Mouse (Mus musculus) telencephalon, adult 2 months (tissue): Measurements from ENCODE around the gene Rnf121.
A peak's percentile ranks its signal among the peaks of the same experiment; 100 is the strongest.

Experiments
- DNase-seq: peaks from one replicate; pipeline ENCODE4 v3.0.0-alpha.2; 2011; ENCODE audit warnings: low read depth, low spot score

Rnf121 gene

DNA sequence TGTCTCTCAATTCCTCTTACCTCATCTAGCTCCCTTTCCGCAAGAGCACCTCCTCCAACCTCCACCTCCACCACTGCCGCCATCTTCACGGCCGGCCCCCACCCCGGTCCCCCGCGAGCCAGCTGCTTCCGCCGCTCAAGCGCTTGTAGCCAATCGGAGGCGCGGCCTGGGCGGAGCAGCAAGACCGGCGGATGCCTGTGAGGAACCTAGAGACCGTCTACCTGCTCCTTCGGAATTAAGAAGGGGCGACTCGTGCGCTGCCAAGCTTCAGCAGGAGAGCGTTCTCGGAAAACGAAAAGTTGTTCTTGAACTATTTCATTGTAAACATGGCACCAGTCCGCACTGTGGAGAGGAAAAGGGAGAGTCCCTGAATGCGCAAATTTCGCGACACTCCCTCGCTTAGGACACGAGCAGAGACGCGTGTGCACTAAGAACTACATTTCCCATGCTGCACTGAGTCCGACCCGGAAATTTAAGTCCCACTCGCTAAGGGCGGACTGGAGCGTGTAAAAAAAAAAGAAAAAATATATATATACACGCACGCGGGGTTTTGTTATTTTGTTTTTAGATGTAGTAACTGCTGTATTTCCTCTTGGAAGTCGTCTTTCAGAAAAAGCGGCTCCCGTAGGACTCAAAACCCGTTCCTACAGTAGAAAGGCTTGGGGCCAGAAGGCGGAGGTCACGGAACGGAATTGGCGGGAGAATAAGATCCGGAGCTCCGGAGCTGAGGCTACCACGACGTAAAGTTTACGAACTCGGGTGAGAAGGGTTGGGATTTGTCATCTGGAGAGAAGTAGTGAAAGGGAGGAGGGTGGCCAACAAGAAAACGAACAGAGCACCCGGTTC lies at the start of gene Rnf121, which contains the start of the genes Xndc1 and Xntrpc:
Gene Rnf121 (minus strand): TSS at position 424 of the 846 bp plus-strand sequence.
Gene Xndc1 (plus strand): TSS at position 466 of the 846 bp plus-strand sequence.
Gene Xntrpc (plus strand): TSS at position 668 of the 846 bp plus-strand sequence.
- DNase-seq = peak; percentile 96

DNA sequence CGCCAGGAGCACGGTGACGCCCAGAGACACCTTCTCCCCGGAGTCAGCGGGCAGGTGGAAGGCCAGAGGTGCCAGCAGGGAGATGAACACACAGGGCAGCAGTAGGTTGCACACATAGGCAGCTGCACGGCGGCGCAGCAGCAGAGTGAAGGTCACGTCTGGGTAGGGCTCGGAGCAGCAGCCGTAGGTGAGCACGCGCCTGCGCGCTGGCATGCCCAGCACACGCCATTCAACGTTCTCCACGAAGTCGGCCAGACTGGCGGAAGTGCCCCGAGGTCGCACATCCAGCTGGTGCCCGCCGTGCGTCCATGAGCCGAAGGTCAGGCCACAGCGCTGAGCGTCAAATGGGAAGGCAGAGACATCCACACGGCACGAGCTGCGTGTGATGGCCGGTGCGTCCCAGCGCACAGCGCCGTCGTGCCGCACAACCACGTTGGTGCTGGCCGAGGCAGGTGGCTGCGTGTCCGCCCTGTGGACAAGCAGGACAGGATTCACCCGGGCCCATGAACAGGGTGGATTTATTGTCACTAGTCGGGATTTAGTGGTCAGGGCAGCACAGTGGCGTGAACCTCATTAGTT lies 48.0 kb upstream of the Rnf121 start:
- DNase-seq = no peak

DNA sequence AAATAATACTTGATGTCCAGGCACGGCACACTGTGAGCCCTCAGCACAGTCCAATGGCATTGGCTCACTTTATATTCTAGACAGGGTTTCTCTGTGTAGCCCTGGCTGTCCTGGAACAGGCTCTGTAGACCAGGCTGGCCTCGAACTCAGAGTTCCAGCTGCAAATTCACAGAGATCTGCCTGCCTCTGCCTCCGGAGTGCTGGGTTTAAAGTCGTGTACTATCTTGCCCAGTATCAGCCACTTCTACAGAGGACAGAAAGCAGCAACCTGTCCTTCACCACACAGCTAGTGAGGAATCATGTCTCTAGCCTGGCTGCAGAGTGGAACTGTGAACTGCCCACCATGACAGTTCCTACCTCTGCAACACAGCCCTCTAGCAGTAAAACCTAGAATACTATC lies 44.5 kb upstream of the Rnf121 start:
- DNase-seq = no peak

DNA sequence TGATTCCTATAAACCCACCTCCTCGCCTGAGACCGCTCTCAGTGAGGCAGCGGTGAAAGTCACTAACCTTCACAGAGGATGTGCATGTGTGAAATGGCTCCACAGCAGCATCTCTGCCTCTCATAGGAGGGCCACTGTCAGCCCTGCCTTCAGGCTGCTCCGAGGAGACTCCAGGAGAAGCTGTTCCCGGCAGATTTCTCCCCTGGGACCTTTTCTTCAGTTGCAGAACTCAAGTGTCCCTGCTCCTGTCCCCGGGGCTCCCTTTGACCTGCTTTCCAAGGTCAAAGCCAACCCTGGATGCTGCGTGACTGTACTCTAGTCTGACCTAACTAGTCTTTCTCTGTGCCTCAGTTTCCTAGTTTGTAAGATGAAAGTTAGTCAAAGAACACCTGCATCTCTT lies 43.9 kb upstream of the Rnf121 start, which contains the start of gene Art5:
Gene Art5 (minus strand): TSS at position 319 of the 400 bp plus-strand sequence.
- DNase-seq = no peak

DNA sequence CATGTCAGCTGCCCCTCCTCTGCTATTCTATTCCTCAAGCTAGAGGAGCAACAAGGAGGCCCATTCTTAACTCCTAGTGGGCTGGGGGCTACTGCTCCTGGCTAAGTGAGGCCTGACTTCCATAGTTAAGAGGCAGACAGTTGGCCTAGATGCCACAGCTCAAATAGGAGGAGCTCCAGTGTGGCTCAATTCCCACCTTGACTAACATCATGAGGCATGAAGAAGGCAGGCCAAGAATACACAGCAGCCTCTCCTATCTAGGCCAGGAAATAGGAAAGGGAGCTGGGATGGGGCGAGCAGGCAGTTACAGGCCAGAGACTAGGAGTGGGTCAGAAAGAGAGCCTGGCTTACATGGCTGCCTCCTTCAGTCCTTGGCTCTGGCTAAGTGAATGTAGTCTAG lies 42.9 kb upstream of the Rnf121 start:
- no peak for DNase-seq

DNA sequence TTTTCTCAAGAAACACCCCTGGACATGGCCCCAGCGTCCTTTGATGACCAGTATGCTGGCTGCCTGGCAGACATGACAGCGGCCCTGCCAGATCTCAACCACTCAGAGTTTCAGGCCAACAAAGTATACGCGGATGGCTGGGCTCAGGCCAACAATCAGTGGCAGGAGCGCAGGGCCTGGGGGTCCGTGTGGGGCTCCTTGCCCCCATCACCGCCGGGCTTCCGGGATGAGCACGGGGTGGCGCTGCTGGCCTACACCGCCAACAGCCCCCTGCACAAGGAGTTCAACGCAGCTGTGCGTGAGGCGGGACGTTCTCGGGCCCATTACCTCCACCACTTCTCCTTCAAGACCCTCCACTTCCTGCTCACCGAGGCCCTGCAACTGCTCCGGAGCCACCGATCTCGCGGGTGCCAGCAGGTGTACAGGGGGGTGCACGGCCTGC lies 41.5 kb upstream of the Rnf121 start:
- no peak for DNase-seq

DNA sequence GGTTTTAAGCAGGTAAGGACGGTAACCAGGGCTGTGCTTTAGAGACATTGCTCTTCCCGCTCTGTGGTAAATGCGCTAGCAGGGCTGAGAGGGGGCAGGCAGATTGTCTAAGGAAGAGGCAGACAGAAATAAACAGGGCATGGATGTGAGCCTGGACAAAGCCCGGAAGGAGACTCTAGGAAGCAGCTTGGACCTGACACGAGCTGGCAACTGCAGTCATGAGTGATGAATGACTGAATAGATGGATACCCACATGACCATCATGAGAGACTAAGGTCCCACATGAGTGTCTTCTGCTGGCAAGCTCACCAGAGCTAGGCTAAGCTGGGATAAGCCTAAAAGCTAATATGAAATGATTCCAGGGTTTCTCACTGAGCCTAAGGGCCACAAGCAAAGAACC lies 38.9 kb upstream of the Rnf121 start:
- no peak for DNase-seq

DNA sequence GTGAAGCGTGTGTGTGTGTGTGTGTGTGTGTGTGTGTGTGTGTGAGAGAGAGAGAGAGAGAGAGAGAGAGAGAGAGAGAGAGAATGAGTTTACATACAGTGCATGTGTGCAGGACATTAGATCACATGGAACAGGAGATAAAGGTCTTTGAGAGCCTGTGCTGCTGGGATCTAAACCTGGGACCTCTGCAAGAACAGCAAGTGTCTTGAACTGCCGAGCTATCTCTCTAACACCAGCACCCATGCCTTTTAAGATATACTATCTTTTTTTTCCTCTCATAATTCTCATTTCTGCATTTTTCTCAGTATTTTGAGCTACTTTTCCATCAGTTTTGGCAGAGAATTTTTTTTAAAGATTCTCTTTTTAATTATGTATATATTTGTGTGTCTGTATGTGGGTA lies 38.3 kb upstream of the Rnf121 start:
- DNase-seq = no peak

DNA sequence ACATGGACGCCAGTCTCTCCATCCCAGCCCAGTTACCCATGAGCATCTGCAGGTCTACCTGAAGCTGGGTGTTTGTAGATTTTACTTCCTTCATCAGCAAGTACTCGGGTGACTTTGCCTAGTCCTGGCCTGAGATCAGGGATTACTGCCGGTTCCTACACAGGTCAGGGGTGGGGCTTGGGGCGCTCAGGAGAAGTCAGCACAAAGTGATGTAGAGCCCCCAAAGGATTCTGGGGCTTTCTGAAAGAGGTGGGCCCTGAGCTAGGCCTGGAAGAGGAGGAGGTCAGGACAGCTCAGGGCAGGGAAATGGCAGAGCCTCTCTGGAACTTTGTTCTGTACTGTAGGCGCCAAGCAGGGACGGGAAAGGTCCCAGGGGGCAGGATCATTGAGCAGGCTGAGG lies 37.4 kb upstream of the Rnf121 start:
- no peak for DNase-seq

DNA sequence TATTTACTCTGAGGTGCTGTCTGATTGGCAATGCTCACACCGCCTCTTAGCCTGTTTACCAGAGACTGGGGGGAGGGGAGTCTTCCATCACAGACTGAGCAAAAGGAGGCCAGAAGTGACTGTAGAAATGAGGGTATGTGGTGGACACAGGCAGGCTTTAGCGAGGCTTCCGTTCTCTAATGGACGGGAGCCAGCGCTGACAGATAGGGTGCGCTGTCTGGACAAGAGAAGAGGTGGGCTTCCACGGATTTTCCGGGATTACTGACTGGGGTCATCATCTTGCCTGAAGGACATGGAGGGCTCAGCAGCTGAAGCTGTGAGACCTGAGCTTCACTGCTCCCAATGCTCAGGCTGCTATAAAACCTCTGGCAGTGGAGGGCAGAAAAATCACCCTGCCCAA lies 37.0 kb upstream of the Rnf121 start:
- DNase-seq = no peak

DNA sequence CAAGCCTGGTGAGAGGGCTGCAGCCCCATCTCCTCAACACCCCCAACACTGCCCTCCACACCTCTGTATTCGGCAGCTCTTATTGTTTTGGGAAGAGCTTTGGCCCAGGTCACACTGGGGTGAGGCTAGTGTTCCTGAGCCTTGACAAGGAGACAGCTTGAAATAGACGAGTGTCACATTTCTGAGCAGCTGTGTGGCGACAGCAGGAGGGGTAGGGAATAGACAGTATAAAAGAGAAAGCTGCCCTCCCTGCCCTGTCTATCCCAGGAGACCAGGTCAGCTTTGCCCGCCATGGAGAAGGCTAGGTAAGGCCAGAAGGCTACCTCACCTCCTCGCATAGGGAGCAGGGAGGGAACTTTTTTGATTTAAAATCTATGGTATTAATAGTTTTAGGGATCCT lies 36.2 kb upstream of the Rnf121 start, which contains the start of gene Art1:
Gene Art1 (plus strand): TSS at position 257 of the 400 bp plus-strand sequence.
- no peak for DNase-seq

DNA sequence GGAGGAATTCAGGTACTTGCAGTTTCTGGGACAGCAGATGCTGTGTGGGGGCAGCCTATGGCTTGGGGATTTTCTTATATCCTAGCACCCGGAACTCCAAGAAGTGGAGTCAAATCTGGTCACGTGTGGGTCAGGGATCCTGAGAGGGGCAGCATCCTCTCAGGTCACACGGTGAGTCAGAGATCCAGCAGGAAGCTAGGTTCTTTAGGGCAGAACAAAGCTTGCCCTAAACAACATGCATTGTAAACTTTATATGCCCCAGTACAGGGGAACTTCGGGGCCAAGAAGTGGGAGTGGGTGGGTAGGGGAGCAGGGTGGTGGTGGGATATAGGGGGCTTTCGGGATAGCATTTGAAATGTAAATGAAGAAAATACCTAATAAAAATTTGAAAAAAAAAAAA lies 35.6 kb upstream of the Rnf121 start:
- DNase-seq = no peak

DNA sequence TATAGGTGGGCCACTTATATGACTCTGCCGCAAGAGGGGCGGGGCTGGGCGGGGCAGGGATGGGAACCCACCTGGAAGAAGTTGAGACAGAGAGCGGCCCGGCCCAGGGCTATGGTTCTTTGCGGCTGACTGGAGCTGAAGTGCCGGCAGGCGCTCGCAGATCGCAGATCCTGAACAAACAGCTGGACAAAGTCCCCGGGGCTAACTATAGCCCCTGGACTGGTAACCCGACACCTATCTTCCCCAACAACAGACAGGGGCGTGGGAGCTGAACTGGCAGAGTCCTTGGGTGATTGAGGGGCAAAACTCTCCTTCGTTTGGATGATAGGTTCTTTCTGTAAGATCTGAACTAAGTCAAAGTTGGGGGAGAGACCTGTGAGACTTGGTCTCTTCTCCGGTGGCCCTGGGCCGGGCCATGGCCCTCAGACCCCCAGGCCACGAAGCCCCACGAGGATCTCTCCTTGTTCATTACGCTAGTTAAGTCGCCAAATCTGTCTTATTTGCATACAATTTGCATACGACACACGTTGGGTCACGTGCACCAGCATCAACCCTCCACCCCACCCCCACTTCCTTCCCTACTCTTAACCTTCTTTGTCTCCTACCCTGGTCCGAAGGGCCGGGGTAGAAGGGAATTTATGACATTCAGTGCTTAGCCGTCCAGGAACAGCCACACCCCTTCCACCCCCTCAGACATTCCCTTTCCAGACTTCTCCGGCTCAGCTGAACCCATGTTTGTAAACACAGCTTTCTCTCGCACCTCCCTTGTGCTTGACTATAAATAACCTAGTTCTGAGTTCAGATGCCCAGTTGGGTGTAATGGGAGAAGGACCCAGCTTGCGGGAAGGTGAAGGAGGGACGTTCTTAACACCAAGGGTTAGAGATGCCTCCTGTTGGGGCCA lies 34.7 kb upstream of the Rnf121 start:
- no peak for DNase-seq

DNA sequence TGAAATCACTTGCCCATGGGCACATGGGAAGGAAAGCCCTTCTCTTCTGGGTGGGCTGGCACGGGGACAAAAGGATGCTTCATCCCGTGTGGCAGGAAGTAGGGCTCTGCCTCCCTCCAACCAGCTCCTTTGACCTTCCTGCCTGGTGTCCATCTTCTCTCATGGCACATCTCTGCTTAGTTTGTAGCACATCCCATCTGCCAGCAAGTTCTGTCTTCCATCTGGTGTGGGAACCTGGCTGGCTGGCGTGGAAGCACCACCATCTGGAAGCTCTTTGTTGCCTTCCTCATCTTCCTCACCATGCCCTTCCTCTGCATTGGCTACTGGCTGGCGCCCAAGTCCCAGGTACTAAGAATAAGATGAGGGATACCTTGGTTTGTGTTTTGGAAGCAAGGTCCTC lies 22.1 kb upstream of the Rnf121 start:
- DNase-seq = no peak

DNA sequence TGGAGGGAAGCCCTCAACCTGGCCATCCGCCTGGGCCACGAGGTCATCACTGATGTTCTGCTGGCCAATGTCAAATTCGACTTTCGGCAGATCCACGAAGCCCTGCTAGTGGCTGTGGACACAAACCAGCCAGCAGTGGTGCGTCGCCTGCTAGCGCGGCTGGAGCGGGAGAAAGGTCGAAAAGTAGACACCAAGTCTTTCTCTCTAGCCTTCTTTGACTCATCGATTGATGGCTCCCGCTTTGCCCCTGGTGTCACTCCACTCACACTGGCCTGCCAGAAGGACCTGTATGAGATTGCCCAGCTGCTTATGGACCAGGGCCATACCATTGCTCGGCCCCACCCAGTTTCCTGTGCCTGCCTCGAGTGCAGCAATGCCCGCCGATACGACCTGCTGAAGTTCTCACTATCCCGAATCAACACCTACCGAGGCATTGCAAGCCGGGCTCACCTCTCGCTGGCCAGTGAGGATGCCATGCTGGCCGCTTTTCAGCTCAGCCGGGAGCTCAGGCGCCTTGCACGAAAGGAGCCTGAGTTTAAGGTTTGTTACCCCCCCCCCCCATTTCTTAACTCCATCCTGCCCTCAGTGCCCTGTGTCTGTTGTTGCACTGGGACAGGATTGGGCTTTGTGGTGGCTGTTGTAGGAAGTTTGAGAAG lies 18.9 kb upstream of the Rnf121 start:
- DNase-seq = no peak

DNA sequence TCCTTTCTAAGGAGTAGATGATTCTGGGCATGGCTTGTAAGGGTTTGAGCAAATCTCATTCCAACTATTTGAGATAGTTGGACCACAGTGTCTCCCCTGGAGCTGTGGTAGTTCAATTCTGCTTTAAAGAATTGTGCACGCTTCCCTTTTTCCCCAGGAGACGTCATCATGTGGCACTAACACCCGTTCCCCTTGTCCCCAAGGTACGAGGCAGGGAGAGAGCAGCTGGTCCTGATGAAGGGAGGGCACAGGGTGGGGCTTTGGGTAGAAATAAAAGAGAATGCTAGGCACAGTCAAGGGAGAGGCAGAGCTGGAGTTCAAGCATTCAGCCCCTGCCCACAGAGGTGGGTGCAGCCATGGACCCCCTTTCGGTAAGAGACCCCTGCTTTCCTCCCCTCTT lies 17.5 kb upstream of the Rnf121 start, which contains the start of gene Trpc2:
Gene Trpc2 (plus strand): TSS at position 301 of the 400 bp plus-strand sequence.
- DNase-seq = no peak

DNA sequence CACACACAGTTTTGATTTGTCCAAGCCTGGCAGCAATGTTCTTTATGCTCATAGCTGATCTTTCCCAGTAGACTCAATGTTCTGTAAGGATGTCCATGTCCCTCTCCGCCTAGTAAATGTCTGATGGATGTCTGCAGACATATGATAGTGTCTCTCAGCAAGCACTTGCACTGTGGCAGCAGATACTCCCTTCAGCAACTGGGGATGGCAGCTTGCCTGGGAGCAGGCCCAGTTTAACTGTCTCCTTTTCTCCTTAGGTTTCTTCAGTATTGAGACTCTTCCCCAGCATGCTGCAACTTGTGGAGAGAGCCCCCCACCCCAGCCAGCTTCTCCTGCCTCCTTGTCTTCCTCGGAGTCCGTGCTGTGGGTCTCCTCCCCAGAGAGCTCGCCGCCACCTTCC lies 16.5 kb upstream of the Rnf121 start:
- no peak for DNase-seq

DNA sequence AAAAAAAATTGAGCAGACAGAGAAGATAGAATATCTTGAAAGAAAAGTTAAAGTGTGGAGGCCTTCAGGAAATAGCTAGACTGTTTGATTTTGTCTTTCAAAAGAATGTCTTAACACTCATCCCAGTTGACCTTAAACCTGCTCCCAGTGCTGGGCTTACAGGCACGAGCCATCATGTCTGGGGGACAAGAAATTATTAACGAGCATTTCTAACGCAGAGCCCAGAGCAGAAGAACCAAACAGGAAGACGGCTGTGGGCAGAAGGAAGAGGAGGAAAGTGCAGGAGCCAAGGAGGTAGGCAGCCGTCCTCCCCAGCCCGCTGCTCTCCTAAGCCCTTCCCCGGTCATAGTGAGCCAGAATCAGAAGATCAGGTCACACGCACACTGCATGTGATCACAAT lies 15.0 kb upstream of the Rnf121 start:
- no peak for DNase-seq

DNA sequence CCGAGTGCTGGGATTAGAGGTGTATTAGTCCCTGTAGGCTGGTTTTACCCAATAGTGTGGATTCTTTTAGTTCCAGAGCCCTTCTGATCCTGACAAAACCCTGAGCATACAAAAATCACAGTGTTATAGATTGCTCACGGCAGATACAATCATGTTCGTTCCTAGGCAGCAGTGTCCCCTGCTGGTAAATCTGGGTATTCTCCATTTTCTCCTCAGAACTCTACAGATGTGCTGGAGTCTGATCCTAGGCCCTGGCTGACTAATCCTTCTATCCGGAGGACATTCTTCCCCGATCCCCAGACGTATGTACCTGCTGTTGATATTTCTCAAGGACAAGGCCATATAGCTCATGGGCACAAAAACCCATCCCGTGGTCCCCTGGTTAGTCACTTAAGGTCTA lies 13.2 kb upstream of the Rnf121 start:
- no peak for DNase-seq

DNA sequence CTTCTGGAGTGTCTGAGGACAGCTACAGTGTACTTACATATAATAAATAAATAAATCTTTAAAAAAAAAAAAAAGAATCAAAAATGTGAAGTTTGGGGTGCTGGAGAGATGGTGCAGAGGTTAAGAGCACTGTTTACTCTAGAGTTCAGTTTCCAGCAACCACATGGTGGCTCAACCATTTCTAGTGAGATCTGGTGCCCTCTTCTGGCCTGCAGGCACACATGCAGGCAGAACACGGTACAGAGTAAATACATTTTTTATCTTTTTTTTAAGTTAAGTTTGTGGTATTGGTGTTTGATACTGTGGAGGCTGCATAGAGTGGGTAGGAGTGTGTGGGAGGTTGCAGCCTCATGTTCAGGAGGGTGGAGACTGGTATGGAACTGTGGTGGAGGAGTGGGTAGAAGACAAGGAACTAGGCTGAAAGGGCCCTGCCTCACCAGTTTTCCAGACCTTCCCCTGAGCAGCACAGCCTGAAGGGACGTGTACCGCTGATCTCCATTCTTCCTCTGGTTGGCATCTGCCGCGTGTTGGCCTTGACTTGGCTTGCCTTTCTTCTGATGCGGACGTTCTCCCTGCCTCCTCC lies 11.5 kb upstream of the Rnf121 start:
- DNase-seq = no peak

DNA sequence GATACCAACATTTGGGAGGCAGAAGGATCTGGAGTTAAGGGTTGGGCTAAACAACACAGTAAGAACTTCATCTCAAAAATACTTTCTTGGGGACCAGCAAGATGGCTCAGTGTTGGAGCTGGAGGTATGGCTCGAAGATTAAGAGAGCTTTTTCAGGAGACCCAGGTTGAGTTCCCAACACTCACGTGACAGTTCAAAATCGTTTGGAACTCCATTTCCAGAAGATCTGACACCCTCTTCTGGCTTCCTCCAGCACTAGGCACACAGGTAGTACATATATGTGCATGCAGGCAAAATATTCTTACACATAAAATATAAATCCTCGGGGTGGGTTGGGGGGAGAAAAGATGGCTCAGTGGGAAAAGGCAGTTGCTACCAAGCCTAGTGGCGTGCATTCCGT lies 1.1 kb upstream of the Rnf121 start:
- no peak for DNase-seq
